Mouse (Mus musculus): Measurements from ENCODE around the gene Trpm8.
A peak's percentile ranks its signal among the peaks of the same experiment; 100 is the strongest.

GRCm38 (mm10) chr1:88283376-88284227 is 6.1 kb downstream of the Trpm8 start:
- TF ChIP-seq JUND (conservative IDR thresholded peaks at IDR 0.05; ENCODE audit: low read depth, low read length) (peak; percentile 41; the same call in 1 of the 2 replicates), POLR2A (IDR thresholded peaks at IDR 0.05; ENCODE audit: low read depth, low read length) (no peak), SIN3A (IDR thresholded peaks at IDR 0.05; ENCODE audit: low read length) (peak; percentile 90), GABPA (IDR thresholded peaks at IDR 0.05; ENCODE audit: insufficient replicate concordance, low read depth, low read length) (no peak), CTCF (conservative IDR thresholded peaks at IDR 0.05 in 1 of 2, IDR thresholded peaks at IDR 0.05 in 1 of 2; ENCODE audit: low read depth in 2 of 2, low read length in 2 of 2) (peak in 1 of 2 experiments; percentile 4; a peak in 1 of 4 replicates), ZC3H11A (IDR thresholded peaks at IDR 0.05; ENCODE audit: low read depth, low read length) (no peak), ZNF384 (IDR thresholded peaks at IDR 0.05; ENCODE audit: low read depth, low read length) (peak; percentile 39; the same call in 1 of the 2 replicates), EP300 (IDR thresholded peaks at IDR 0.05; ENCODE audit: low read length) (peak; percentile 97), MEF2A (IDR thresholded peaks at IDR 0.05; ENCODE audit: borderline replicate concordance, low read depth, low read length) (peak; percentile 94), HCFC1 (IDR thresholded peaks at IDR 0.05; ENCODE audit: low read depth, low read length) (no peak)
